14 mouse cellular contexts compared by ENCODE assay signal in genomic region chr7:71788401-71788800, GRCm38 (mm10).
"Had no signal": no experiment of that assay in that cellular context is flagged by ENCODE, and none has a peak within 500 bp of the region (broad histone marks: within the 10 kb centered on the region; RNA-seq: fewer than 3 reads in every experiment).

No protein-coding gene starts in this region.

- DNase-seq: lung, adult 18-20 months; lung, embryonic 14.5 days; lung, postnatal 4 days; right cerebral cortex, postnatal 14 days; thymus, adult 2 months; thymus, postnatal 25 days; thymus, postnatal 4 days had no signal

- H3K9me3 ChIP-seq: liver, embryonic 12.5 days; midbrain, embryonic 10.5 days; midbrain, embryonic 13.5 days; neural tube, embryonic 13.5 days; neural tube, embryonic 15.5 days had no signal

- H3K36me3 ChIP-seq: liver, embryonic 12.5 days; midbrain, embryonic 10.5 days; midbrain, embryonic 13.5 days; neural tube, embryonic 13.5 days; neural tube, embryonic 15.5 days had no signal

- H3K4me3 ChIP-seq: liver, embryonic 12.5 days; midbrain, embryonic 10.5 days; midbrain, embryonic 13.5 days; myocyte; neural tube, embryonic 13.5 days; neural tube, embryonic 15.5 days had no signal

- H3K4me2 ChIP-seq: liver, embryonic 12.5 days; lung, embryonic 14.5 days; midbrain, embryonic 13.5 days; neural tube, embryonic 13.5 days; neural tube, embryonic 15.5 days had no signal

- H3K4me1 ChIP-seq: liver, embryonic 12.5 days; midbrain, embryonic 10.5 days; midbrain, embryonic 13.5 days; neural tube, embryonic 13.5 days; neural tube, embryonic 15.5 days had no signal

- H3K9ac ChIP-seq: liver, embryonic 12.5 days; liver, embryonic 14.5 days; lung, embryonic 14.5 days; midbrain, embryonic 13.5 days; neural tube, embryonic 13.5 days; neural tube, embryonic 15.5 days had no signal

- H3K27me3 ChIP-seq: liver, embryonic 12.5 days; midbrain, embryonic 13.5 days; neural tube, embryonic 13.5 days; neural tube, embryonic 15.5 days had no signal

- H3K27ac ChIP-seq: liver, embryonic 12.5 days; liver, embryonic 14.5 days; midbrain, embryonic 10.5 days; midbrain, embryonic 13.5 days; neural tube, embryonic 13.5 days; neural tube, embryonic 15.5 days had no signal

- ATAC-seq: liver, embryonic 12.5 days; midbrain, embryonic 13.5 days had no signal
